Mouse (Mus musculus) adipose tissue, adult 10 weeks (tissue): Measurements from ENCODE around the gene Gm4924. TPM values are rescaled to one million over a fixed set of nuclear protein-coding genes. Genes with fewer than 3 reads are reported as not detected.

Source experiments
- polyA plus RNA-seq: library from polyadenylated mRNA; stranded (reverse); fragments of 350-450 nt; fragmentation: Illumina TruSeq; extraction: RNeasy Lipid Tissue Mini Kit (QIAGEN cat#74804); gene quantifications from one replicate; pipeline ENCODE4 v1.2.3, GENCODE M21; 2014; ENCODE audit warnings: low read depth, low replicate concordance

The Gm4924 gene
- polyA plus RNA-seq = 5.5 TPM

GRCm38 (mm10) chr10:82354083-82355010 lies at the start of gene Gm4924:
TSS of gene Gm4924 (plus strand) at chr10:82354255.

DNA sequence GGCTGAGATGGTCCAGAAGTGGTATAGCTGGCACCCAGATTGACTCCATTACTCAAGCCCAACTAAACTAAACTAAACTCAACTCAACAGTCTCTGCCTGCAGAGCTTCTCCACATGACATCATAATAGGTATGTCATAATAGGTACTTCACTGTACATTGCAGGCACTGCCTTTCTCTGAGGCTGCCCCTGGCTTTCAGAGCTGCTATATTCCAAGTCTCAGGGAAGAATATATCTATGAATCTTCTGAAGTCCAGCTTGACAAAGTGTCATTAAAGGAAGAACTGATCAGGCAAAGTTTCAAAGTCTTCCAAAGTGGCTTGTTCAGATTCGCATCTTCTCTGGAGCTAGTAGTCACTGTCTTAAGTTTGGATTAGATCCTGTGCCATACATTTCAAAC lies 37.6 kb upstream of the Gm4924 start, which contains the start of gene 4932415D10Rik:
4932415D10Rik (minus strand) TSS at position 101 of the 400 bp plus-strand sequence.

Other genes starting within 250 kb of the Gm4924 start
- gene AU041133, start 226.2 kb upstream of the Gm4924 start, polyA plus RNA-seq = 3.6 TPM
- 8.3 TPM for gene Zfp938, start 113.0 kb upstream of the Gm4924 start, polyA plus RNA-seq
- gene 4932415D10Rik, start 37.7 kb upstream of the Gm4924 start, polyA plus RNA-seq = 1.9 TPM
- not detected for gene Gm1553, start 138.4 kb downstream of the Gm4924 start, polyA plus RNA-seq